Mouse (Mus musculus) midbrain, postnatal 0 days (tissue): Measurements from ENCODE around the gene Pigq. TPM values are rescaled to one million over a fixed set of nuclear protein-coding genes. Genes with fewer than 3 reads are reported as not detected.

Experiments used
- ATAC-seq: fragments of 200-750 bp; cut with Nextera tagmentation; 2 replicates; pipeline ENCODE4 v1.8.0; 2017; ENCODE audit warnings: moderate number of reproducible peaks, mild to moderate bottlenecking, moderate TSS enrichment, moderate library complexity; ENCODE audit not compliant: low FRiP score
- DNase-seq: peaks from one replicate; pipeline ENCODE4 v3.0.0-alpha.2; 2015; ENCODE audit warnings: low spot score
- H3K27ac ChIP-seq: fragments of 300-500 bp; sonication (generic); 2 replicates; pipeline ENCODE4 v1.5.1; 2014; ENCODE audit warnings: low read depth, mild to moderate bottlenecking, low read length, mixed read lengths
- H3K27me3 ChIP-seq: fragments of 300-500 bp; sonication (generic); 2 replicates; pipeline ENCODE4 v1.6.1; 2014; ENCODE audit warnings: low read length, control low read depth, mixed read lengths; ENCODE audit not compliant: insufficient read depth
- H3K36me3 ChIP-seq: fragments of 300-500 bp; sonication (generic); 2 replicates; pipeline ENCODE4 v1.6.1; 2014; ENCODE audit warnings: low read length, control low read depth, mixed read lengths; ENCODE audit not compliant: insufficient read depth
- H3K4me1 ChIP-seq: fragments of 300-500 bp; sonication (generic); 2 replicates; pipeline ENCODE4 v1.6.1; 2014; ENCODE audit warnings: mild to moderate bottlenecking, control low read depth, antibody characterized with exemption, low read length, mixed read lengths; ENCODE audit not compliant: insufficient read depth
- H3K4me2 ChIP-seq: fragments of 300-500 bp; sonication (generic); 2 replicates; pipeline ENCODE4 v1.6.1; 2014; ENCODE audit warnings: low read depth, mild to moderate bottlenecking, low read length, mixed read lengths; ENCODE audit not compliant: poor library complexity, severe bottlenecking
- H3K4me3 ChIP-seq: fragments of 300-500 bp; sonication (generic); 2 replicates; pipeline ENCODE4 v1.5.1; 2014; ENCODE audit warnings: low read depth, mild to moderate bottlenecking, low read length, moderate library complexity
- H3K9ac ChIP-seq: fragments of 300-500 bp; sonication (generic); replicated peaks from 2 replicates; pipeline ENCODE4 v1.6.1; 2014; ENCODE audit warnings: mild to moderate bottlenecking, low read length, moderate library complexity, mixed read lengths; ENCODE audit not compliant: poor library complexity, severe bottlenecking
- H3K9me3 ChIP-seq: fragments of 300-500 bp; sonication (generic); 2 replicates; pipeline ENCODE4 v1.6.1; 2016; ENCODE audit warnings: low read length, control low read depth
- CTCF ChIP-seq: IDR thresholded peaks from 2 replicates; pipeline ENCODE4 v1.5.1; 2016; ENCODE audit warnings: antibody characterized with exemption, mild to moderate bottlenecking
- WGBS: fragments of 180-500 bp; shearing (Covaris S2); extraction: QIAGEN DNeasy Blood & Tissue Kit; methylation state at CpG from one replicate; pipeline ENCODE4 v1.1.7; 2014; 5-methylcytosine and 5-hydroxymethylcytosine counted together
- polyA plus RNA-seq: library from polyadenylated mRNA; unstranded; fragments of >200 nt; fragmentation: Nextera tagmentation; extraction: Ambion mirVana; gene quantifications from 2 replicates; pipeline ENCODE4 v1.2.1, GENCODE M21; 2015
- total RNA-seq: library from RNA; depleted of rRNA; stranded (reverse); fragments of >200 nt; gene quantifications from 2 replicates; pipeline ENCODE4 v1.2.3, GENCODE M21; 2014

The Pigq gene
- total and polyA plus RNA-seq, 2 experiments from 2014 or later: 75.4 to 111 TPM

GRCm38 (mm10) chr17:25961566-25961965 is 16.8 kb upstream of the Pigq start:
- Histone ChIP-seq H3K4me1 (no peaks in the 10 kb centered on the region), H3K27ac (no peak overlapping the region), H3K36me3 (peaks cover 45% of the 10 kb centered on the region), H3K4me3 (no peak overlapping the region), H3K9ac (no peak overlapping the region), H3K27me3 (no peaks in the 10 kb centered on the region), H3K4me2 (no peak overlapping the region), H3K9me3 (no peaks in the 10 kb centered on the region)
- TF ChIP-seq CTCF: no peak
- ATAC-seq (no peak), DNase-seq (no peak)
- 96% methylated on average over 5 of the region's 5 CpGs for WGBS

DNA sequence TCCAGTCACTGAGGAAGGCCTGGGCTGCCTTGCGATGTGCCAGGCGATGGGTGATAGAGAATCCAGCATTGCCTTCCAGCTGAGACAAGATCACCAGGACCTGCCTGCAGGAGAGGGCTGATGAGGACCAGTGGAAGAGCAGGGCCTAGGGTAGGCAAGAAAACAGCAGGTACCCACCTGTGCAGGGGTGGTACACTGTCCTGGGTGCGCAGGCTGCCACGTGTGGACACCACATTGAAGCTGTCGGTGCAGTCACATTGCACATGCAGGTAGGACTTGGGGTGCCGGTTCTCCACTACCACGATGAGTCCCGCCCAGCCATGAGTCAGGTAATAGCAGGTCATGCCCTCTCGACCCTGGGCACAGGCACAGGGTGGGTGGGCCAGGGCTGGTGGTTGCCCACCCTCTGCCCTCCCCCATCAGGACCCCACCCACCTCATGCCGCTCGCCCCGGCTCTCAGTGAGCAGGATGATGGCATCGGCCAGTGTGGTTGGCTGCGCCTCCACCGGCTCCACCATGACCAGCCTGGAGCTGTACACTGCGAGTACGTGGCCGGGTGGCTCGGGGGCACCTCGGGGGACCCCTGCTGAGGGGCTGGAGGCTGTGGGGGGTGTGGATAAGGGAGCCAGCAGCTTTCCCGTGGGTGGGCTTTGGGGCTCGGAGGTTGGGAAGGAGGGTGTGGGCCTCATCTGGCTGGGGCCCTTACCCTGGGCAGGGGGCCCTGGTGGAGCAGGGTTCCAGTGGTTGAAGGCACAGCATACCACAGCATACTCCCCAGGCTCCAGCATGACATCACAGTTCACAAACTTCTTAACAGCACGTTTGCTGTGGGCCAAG is 15.1 kb upstream of the Pigq start:
- H3K27me3 ChIP-seq: no peaks in the 10 kb centered on the region
- TF ChIP-seq CTCF: no peak
- no peaks in the 10 kb centered on the region for H3K9me3 ChIP-seq
- WGBS: 91% methylated on average over 20 of the region's 23 CpGs
- H3K4me1 ChIP-seq: no peaks in the 10 kb centered on the region
- no peak for DNase-seq
- no peak overlapping the region for H3K4me3 ChIP-seq
- no peak for ATAC-seq
- H3K36me3 ChIP-seq: peaks cover 44% of the 10 kb centered on the region
- no peak overlapping the region for H3K4me2 ChIP-seq
- no peak overlapping the region for H3K27ac ChIP-seq
- H3K9ac ChIP-seq: no peak overlapping the region

GRCm38 (mm10) chr17:25958771-25959494 is 14.2 kb upstream of the Pigq start:
- Histone ChIP-seq H3K4me2 (no peak overlapping the region), H3K9me3 (no peaks in the 10 kb centered on the region), H3K27me3 (no peaks in the 10 kb centered on the region), H3K4me1 (no peaks in the 10 kb centered on the region), H3K4me3 (no peak overlapping the region), H3K36me3 (peaks cover 35% of the 10 kb centered on the region), H3K9ac (no peak overlapping the region), H3K27ac (no peak overlapping the region)
- WGBS: 97% methylated on average over 11 of the region's 11 CpGs
- no peak for TF ChIP-seq CTCF
- no peak for DNase-seq
- ATAC-seq: no peak

DNA sequence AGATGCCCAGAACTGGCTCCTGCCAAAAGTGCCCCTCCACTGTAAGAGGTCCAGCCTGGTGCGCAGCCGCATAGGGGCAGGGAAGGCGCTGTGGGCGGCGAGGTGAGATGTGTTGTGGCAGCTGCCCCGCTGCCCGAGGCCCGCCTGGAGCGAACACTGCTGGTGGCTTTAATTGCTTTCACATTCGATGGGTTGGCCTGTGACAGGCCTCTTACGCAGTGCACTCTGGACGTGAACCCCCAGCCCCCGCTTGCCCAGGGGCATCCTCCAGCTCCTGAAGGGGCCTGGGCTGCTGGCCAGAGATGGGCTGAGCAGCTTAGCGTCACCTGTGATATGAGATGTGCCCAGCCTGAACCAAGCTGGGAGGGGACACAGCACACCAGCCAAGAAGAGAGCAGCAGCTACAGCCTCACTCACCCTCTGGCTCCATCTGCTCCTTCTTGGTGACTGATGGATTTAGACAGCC is 12.9 kb upstream of the Pigq start:
- Histone ChIP-seq H3K9ac (no peak overlapping the region), H3K4me3 (no peak overlapping the region), H3K36me3 (peaks cover 24% of the 10 kb centered on the region), H3K27ac (no peak overlapping the region), H3K9me3 (no peaks in the 10 kb centered on the region), H3K4me2 (no peak overlapping the region), H3K4me1 (no peaks in the 10 kb centered on the region), H3K27me3 (peaks cover 11% of the 10 kb centered on the region)
- 81% methylated on average over 14 of the region's 14 CpGs for WGBS
- ATAC-seq (no peak; the same call in 1 of the 2 replicates), DNase-seq (peak; percentile 73)
- no peak for TF ChIP-seq CTCF

DNA sequence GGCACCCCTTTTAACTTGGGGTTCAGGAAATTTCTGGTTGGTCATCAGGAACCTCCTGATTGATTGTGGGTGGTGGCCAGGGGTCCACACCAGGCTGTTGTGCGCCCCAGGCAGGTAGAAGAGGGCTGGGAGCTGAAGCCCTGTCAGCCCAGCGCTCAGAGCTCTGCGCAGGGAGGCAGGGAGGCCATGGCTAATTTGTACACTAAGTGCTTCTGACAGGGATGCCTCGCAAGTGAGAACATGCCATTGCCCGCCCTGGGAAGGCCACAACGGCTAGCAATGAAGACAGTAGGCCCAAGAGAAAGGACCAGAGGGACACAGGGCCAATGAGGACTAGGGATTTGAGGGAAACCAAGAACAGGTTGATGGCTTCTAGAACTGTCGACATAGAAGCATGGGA is 11.9 kb upstream of the Pigq start:
- peak; percentile 45 for DNase-seq
- peaks cover 18% of the 10 kb centered on the region for H3K36me3 ChIP-seq
- no peak overlapping the region for H3K4me2 ChIP-seq
- ATAC-seq: no peak
- TF ChIP-seq CTCF: no peak
- no peaks in the 10 kb centered on the region for H3K9me3 ChIP-seq
- no peak overlapping the region for H3K27ac ChIP-seq
- H3K4me1 ChIP-seq: no peaks in the 10 kb centered on the region
- WGBS: 69% methylated on average over 7 of the region's 7 CpGs
- no peak overlapping the region for H3K4me3 ChIP-seq
- H3K27me3 ChIP-seq: peaks cover 20% of the 10 kb centered on the region
- H3K9ac ChIP-seq: no peak overlapping the region

DNA sequence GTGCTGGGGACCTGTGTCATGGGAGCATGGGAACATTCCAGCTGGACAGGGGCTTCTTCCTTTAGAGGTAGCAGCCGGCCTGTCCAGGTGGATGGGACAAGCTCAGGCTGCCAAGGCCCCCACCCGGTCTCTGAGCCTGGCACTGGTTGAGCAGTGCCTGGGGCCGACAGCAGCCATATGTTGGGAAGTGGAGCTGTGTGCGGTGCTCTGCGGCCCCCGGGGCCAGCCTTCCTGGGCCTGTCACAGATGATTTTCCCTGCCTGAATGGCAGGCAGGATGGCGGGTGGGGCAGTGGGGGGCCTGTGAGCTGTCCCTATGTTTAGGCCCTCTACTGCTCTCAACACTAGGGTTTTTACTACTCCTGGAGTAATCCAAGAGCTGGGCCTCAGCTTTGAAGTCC is 11.5 kb upstream of the Pigq start:
- Histone ChIP-seq H3K27ac (no peak overlapping the region), H3K4me1 (no peaks in the 10 kb centered on the region), H3K4me3 (no peak overlapping the region), H3K9ac (no peak overlapping the region), H3K9me3 (no peaks in the 10 kb centered on the region), H3K4me2 (no peak overlapping the region), H3K36me3 (peaks cover 18% of the 10 kb centered on the region), H3K27me3 (peaks cover 23% of the 10 kb centered on the region)
- TF ChIP-seq CTCF: no peak
- DNase-seq (peak; percentile 60), ATAC-seq (no peak)
- WGBS: 61% methylated on average over 7 of the region's 7 CpGs
